Mouse (Mus musculus) limb, embryonic 10.5 days (tissue): ENCODE measurements at regions not wholly inside any gene's neighbourhood (a gene's known extent, or its start where the extent isn't known, plus 50 kb on each side); places are given as distances from the start of the nearest gene placed in this dataset.

Experiments used
- DNase-seq: peaks from one replicate; pipeline ENCODE4 v3.0.0-alpha.2; 2017; ENCODE audit warnings: low spot score
- H3K27ac ChIP-seq: fragments of 300-500 bp; sonication (generic); 2 replicates; pipeline ENCODE4 v1.5.1; 2016; ENCODE audit warnings: mild to moderate bottlenecking
- H3K27me3 ChIP-seq: fragments of 300-500 bp; sonication (generic); 2 replicates; pipeline ENCODE4 v1.6.1; 2016; ENCODE audit warnings: low read depth, mild to moderate bottlenecking; ENCODE audit not compliant: poor library complexity, severe bottlenecking
- H3K36me3 ChIP-seq: fragments of 300-500 bp; sonication (generic); 2 replicates; pipeline ENCODE4 v1.6.1; 2016; ENCODE audit warnings: mild to moderate bottlenecking, moderate library complexity
- H3K4me1 ChIP-seq: fragments of 300-500 bp; sonication (generic); 2 replicates; pipeline ENCODE4 v1.6.1; 2016
- H3K4me3 ChIP-seq: fragments of 300-500 bp; sonication (generic); 2 replicates; pipeline ENCODE4 v1.5.1; 2016; ENCODE audit warnings: mild to moderate bottlenecking, moderate library complexity
- H3K9me3 ChIP-seq: fragments of 300-500 bp; sonication (generic); replicated peaks from 2 replicates; pipeline ENCODE4 v1.6.1; 2016; ENCODE audit warnings: mild to moderate bottlenecking
- WGBS: fragments of 180-500 bp; shearing (Covaris S2); methylation state at CpG from one replicate; pipeline ENCODE4 v1.1.7; 2016; 5-methylcytosine and 5-hydroxymethylcytosine counted together

GRCm38 (mm10) chr13:48192476-48192875 is 68.6 kb upstream of the Id4 start:
- Histone ChIP-seq H3K9me3 (no peaks in the 10 kb centered on the region), H3K27me3 (no peaks in the 10 kb centered on the region), H3K27ac (no peak overlapping the region), H3K4me3 (no peak overlapping the region), H3K36me3 (no peaks in the 10 kb centered on the region), H3K4me1 (no peaks in the 10 kb centered on the region)
- WGBS = 88% methylated on average over 2 of the region's 2 CpGs
- DNase-seq = no peak

GRCm38 (mm10) chr13:48193942-48194341 is 67.1 kb upstream of the Id4 start:
- Histone ChIP-seq H3K4me3 (no peak overlapping the region), H3K27ac (no peak overlapping the region), H3K4me1 (no peaks in the 10 kb centered on the region), H3K27me3 (no peaks in the 10 kb centered on the region), H3K9me3 (no peaks in the 10 kb centered on the region), H3K36me3 (no peaks in the 10 kb centered on the region)
- WGBS = 92% methylated on average over 5 of the region's 5 CpGs
- no peak for DNase-seq

GRCm38 (mm10) chr13:48207824-48208223 is 53.2 kb upstream of the Id4 start:
- no peak for DNase-seq
- Histone ChIP-seq H3K9me3 (no peaks in the 10 kb centered on the region), H3K27me3 (no peaks in the 10 kb centered on the region), H3K27ac (no peak overlapping the region), H3K36me3 (no peaks in the 10 kb centered on the region), H3K4me3 (no peak overlapping the region), H3K4me1 (no peaks in the 10 kb centered on the region)
- WGBS = 70% methylated on average over 4 of the region's 4 CpGs
